Mouse (Mus musculus): ENCODE results near the gene CK137956. TPM values are rescaled to one million over a fixed set of nuclear protein-coding genes. Genes with fewer than 3 reads are reported as not detected.

The CK137956 gene
- polyA plus RNA-seq, 1 experiment from 2014 or later: 1.5 TPM

Other genes with a start within 250 kb of the CK137956 start
- gene Csmd2, start 16.9 kb upstream of the CK137956 start, polyA plus RNA-seq (2015; fragmentation: Nextera tagmentation; extraction: Ambion mirVana): 9.9 and 11.2 TPM in 2 replicates

Measured in hindbrain, embryonic 16.5 days (tissue).